Mouse (Mus musculus) lung, postnatal 0 days (tissue): ENCODE measurements at regions not wholly inside any gene's neighbourhood (a gene's known extent, or its start where the extent isn't known, plus 50 kb on each side); places are given as distances from the start of the nearest gene placed in this dataset.
A peak's percentile ranks its signal among the peaks of the same experiment; 100 is the strongest.

ENCODE experiments used
- ATAC-seq: fragments of 200-750 bp; cut with Nextera tagmentation; 2 replicates; pipeline ENCODE4 v1.8.0; 2017; ENCODE audit warnings: moderate library complexity
- DNase-seq: peaks from one replicate; pipeline ENCODE4 v3.0.0-alpha.2; 2016; ENCODE audit warnings: low spot score
- H3K27ac ChIP-seq: fragments of 300-500 bp; sonication (generic); 2 replicates; pipeline ENCODE4 v1.5.1; 2014; ENCODE audit warnings: antibody characterized with exemption, mild to moderate bottlenecking, low read length, mixed read lengths
- H3K27me3 ChIP-seq: fragments of 300-500 bp; sonication (generic); replicated peaks from 2 replicates; pipeline ENCODE4 v1.6.1; 2014; ENCODE audit warnings: low read length, mixed read lengths; ENCODE audit not compliant: insufficient read depth
- H3K36me3 ChIP-seq: fragments of 300-500 bp; sonication (generic); 2 replicates; pipeline ENCODE4 v1.6.1; 2014; ENCODE audit warnings: low read length, mixed read lengths; ENCODE audit not compliant: insufficient read depth
- H3K4me1 ChIP-seq: fragments of 300-500 bp; sonication (generic); 2 replicates; pipeline ENCODE4 v1.6.1; 2014; ENCODE audit warnings: antibody characterized with exemption, low read depth, low read length, mixed read lengths; ENCODE audit not compliant: insufficient read depth
- H3K4me2 ChIP-seq: fragments of 300-500 bp; sonication (generic); replicated peaks from 2 replicates; pipeline ENCODE4 v1.6.1; 2014; ENCODE audit warnings: low read depth, mild to moderate bottlenecking, low read length, moderate library complexity, mixed read lengths
- H3K4me3 ChIP-seq: fragments of 300-500 bp; sonication (generic); 2 replicates; pipeline ENCODE4 v1.5.1; 2014; ENCODE audit warnings: low read depth, low read length
- H3K9ac ChIP-seq: fragments of 300-500 bp; sonication (generic); replicated peaks from 2 replicates; pipeline ENCODE4 v1.6.1; 2014; ENCODE audit warnings: low read depth, mild to moderate bottlenecking
- H3K9me3 ChIP-seq: fragments of 300-500 bp; sonication (generic); 2 replicates; pipeline ENCODE4 v1.6.1; 2016; ENCODE audit warnings: low read length, mixed read lengths
- CTCF ChIP-seq: IDR thresholded peaks from 2 replicates; pipeline ENCODE4 v1.5.1; 2016; ENCODE audit warnings: antibody characterized with exemption, mild to moderate bottlenecking
- EP300 ChIP-seq: IDR thresholded peaks from 2 replicates; pipeline ENCODE4 v1.6.1; 2016; ENCODE audit warnings: antibody characterized with exemption, mild to moderate bottlenecking, control low read depth
- WGBS: fragments of 180-500 bp; shearing (Covaris S2); extraction: QIAGEN DNeasy Blood & Tissue Kit; methylation state at CpG from one replicate; pipeline ENCODE4 v1.1.7; 2014; 5-methylcytosine and 5-hydroxymethylcytosine counted together

DNA sequence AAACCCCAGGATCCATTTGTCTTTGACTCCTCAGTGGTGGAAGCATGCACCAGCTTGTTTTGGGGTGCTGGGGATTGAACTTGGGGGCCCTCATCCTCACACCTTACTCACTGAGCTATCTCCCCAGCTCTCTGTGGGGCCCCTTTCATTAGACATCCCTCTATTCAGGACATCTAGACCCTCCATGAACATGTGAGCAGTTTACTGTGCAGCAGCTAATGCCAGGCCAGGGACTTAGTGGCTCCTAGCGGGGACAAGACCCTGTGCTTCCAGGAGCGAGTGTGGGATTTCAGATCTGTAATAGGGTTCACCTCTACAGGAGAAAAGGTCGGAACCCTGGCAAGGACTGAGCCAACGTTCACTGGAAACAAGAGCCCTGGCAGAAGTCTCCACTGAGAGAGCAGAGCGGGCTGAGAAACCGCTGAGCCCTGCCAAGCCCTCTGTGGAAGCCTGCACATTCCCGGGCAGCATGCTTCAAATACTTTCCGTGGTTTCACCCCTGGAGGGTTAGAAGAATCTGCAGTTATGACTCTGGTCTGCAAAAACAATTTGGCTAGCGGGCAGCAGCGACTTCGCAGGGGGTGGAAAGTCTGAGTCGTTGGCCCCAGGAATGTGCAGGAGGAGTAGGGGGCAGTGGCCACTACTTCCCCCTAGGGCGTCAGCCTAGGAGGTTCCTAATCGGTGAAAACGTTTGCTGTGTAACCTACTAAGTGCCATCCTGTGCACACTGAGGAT lies 125.6 kb downstream of the Smad6 start:
- Histone ChIP-seq H3K9me3 (no peaks in the 10 kb centered on the region), H3K27me3 (no peaks in the 10 kb centered on the region), H3K27ac (peak overlapping the region; percentile 39; the same call in 1 of the 2 replicates), H3K36me3 (no peaks in the 10 kb centered on the region), H3K9ac (no peak overlapping the region), H3K4me1 (peaks cover 6% of the 10 kb centered on the region; the same call in 1 of the 2 replicates), H3K4me2 (peak overlapping the region; percentile 25; the same call in 1 of the 2 replicates), H3K4me3 (no peak overlapping the region)
- WGBS: 15% methylated on average over 15 of the region's 15 CpGs
- ATAC-seq (peak; percentile 93), DNase-seq (peak; percentile 87)
- TF ChIP-seq EP300: peak; percentile 86; the same call in 1 of the 2 replicates
- TF ChIP-seq CTCF: peak; percentile 4; the same call in 1 of the 2 replicates

DNA sequence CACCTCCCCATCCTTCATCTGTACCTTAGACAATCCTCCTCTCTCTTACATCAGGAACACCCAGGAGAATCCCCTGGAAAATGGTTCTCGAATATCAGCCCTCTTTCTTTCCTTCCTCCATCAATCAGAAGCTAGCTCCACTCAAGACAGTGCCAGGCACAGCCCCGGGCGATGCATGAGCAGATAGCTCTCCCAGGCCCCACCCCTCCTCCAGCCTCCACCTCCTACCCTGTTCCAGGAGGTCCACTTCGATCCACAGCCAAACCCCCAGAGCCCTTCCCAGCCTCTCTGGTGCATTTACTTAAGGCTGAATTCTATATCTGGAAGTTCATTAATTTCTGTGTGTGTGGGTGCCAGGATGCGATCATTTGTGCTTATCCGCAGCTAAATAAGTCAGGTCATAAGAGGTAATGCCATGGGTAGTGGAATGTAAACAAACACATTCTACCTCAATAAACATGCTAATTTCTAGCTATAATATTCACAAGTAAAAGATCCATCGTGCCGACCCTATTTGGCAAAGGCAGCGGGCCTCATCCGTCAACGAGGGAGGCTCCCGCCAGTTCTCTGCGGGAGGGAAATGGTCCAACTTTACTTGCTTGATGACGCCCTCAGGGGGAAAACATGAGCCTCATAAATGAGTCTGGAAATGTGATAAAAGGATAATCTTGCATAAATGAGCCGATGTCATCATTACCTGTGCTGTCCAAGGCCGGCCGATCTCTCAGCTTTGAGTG lies 129.5 kb downstream of the Smad6 start:
- Histone ChIP-seq H3K27ac (no peak overlapping the region), H3K9ac (no peak overlapping the region), H3K4me2 (no peak overlapping the region), H3K27me3 (no peaks in the 10 kb centered on the region), H3K9me3 (no peaks in the 10 kb centered on the region), H3K36me3 (no peaks in the 10 kb centered on the region), H3K4me1 (peaks cover 6% of the 10 kb centered on the region; the same call in 1 of the 2 replicates), H3K4me3 (no peak overlapping the region)
- 46% methylated on average over 17 of the region's 17 CpGs for WGBS
- ATAC-seq (no peak), DNase-seq (no peak)
- TF ChIP-seq CTCF (no peak), EP300 (no peak)

DNA sequence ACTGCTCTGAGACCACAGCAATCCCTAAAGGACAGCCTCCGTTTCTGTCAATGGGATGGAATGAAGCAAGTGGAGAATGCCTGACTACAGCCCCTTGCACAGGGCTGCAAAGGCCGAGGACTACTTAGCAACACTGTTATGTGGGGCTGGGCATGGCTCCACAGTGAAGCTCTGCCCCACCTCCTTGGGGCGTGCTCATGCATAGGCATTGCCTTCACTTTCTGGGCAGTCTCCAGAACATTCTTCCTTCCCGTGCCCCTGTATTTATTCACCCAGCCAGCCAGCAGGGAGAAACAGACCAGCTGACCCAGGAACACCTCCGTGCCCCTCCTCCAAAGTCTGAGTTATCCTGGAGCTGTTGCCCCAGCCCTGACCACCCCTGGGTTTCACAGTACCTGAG lies 131.1 kb downstream of the Smad6 start:
- DNase-seq: peak; percentile 60
- Histone ChIP-seq H3K9me3 (no peaks in the 10 kb centered on the region), H3K4me1 (peaks cover 2% of the 10 kb centered on the region; the same call in 1 of the 2 replicates), H3K27ac (no peak overlapping the region), H3K36me3 (no peaks in the 10 kb centered on the region), H3K4me3 (no peak overlapping the region), H3K4me2 (no peak overlapping the region), H3K9ac (no peak overlapping the region), H3K27me3 (no peaks in the 10 kb centered on the region)
- peak; percentile 78 for ATAC-seq
- TF ChIP-seq EP300: no peak
- TF ChIP-seq CTCF: no peak
- WGBS: 30% methylated on average over 5 of the region's 5 CpGs

DNA sequence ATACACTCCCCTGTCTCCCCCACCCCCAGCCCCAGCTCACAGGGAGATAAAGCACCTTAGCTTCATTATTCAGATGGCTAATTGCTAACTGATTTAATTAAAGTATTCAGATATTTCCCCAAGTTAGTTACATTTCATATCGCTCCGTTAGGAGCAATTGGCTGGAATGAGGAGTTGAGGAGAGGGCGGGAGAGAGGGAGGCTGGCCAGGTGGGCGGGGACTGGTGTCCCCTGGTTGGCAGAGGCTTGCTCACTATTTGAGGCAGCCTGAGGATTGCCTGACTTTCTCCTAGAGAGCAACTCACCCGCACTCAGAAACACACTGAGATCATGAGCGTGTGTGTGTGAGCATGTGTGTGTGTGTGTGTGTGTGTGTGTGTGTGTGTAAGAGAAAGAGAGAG lies 131.8 kb upstream of the Smad3 start:
- H3K27ac ChIP-seq: no peak overlapping the region
- H3K27me3 ChIP-seq: no peaks in the 10 kb centered on the region
- no peak overlapping the region for H3K4me2 ChIP-seq
- H3K9ac ChIP-seq: no peak overlapping the region
- TF ChIP-seq CTCF (no peak), EP300 (no peak)
- H3K4me3 ChIP-seq: no peak overlapping the region
- no peak for ATAC-seq
- H3K9me3 ChIP-seq: no peaks in the 10 kb centered on the region
- no peaks in the 10 kb centered on the region for H3K4me1 ChIP-seq
- DNase-seq: peak; percentile 11
- H3K36me3 ChIP-seq: no peaks in the 10 kb centered on the region
- WGBS: 61% methylated on average over 6 of the region's 6 CpGs

DNA sequence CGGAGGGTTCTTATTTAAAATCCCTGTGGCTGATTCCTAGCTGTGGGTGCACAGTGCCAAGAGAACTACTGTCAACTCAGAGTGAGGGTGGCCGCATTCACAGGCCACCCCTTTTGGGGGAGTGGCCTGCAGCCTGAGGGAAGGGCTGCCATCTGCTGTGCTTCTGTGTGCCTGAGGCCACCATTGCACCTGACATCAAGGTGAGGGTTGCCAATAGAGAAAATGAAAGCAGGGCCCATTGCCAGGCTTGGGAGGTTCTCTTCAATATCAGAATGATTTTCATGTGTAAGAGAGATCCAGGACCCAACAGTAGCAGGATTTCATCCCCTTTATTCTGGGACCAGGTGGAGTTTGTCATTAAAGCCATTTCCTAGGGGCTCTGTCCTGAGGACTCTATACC lies 127.2 kb upstream of the Smad3 start:
- Histone ChIP-seq H3K4me3 (no peak overlapping the region), H3K4me2 (no peak overlapping the region), H3K4me1 (0 out of 2 replicates have a peak, but pooled peaks cover 4% of the 10 kb centered on the region), H3K9ac (no peak overlapping the region), H3K9me3 (no peaks in the 10 kb centered on the region), H3K27me3 (no peaks in the 10 kb centered on the region), H3K27ac (no peak overlapping the region), H3K36me3 (no peaks in the 10 kb centered on the region)
- 81% methylated on average over 2 of the region's 2 CpGs for WGBS
- ATAC-seq: no peak
- no peak for DNase-seq
- TF ChIP-seq CTCF: no peak
- no peak for TF ChIP-seq EP300

DNA sequence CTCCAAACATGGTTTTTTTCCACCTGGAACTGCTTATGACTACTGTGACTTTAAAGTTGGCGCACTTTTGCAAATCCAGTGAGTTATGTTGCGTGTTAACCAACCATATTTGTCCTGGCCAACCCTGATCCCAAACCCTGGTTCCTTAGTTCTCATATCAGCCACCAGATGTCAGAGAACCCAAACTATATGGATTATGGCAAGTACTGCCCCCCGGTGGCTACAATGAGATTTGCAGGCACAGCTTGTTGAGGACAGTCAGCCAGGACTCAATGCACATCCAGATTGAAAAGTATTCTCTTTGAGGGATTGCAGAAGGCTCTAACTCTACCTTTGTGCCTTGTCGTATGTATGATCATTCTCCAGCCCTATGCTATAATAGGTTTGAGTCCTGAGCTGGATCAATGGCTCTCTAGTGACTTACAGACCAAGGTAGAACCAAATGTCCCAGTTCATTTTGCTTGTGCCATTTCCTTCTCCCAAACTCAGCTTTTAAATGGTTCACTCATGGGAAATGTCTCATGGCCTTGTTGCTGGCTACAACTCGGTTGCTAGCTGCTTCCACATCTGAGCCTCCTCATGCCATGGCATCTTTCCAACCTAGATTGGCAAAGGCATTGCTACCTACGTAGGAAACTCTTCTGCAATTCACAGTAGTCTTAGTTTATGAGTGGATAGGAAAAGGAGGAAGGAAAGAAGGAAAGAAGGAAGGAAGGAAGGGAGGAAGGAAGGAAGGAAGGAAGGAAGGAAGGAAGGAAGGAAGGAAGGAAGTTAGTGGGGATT lies 126.1 kb upstream of the Smad3 start:
- H3K9ac ChIP-seq: no peak overlapping the region
- ATAC-seq (no peak), DNase-seq (no peak)
- 0 out of 2 replicates have a peak, but pooled peaks cover 6% of the 10 kb centered on the region for H3K4me1 ChIP-seq
- no peak overlapping the region for H3K4me2 ChIP-seq
- H3K27me3 ChIP-seq: no peaks in the 10 kb centered on the region
- no peak overlapping the region for H3K27ac ChIP-seq
- TF ChIP-seq CTCF (peak; percentile 56), EP300 (no peak)
- 68% methylated on average over 6 of the region's 6 CpGs for WGBS
- H3K9me3 ChIP-seq: no peaks in the 10 kb centered on the region
- no peak overlapping the region for H3K4me3 ChIP-seq
- no peaks in the 10 kb centered on the region for H3K36me3 ChIP-seq
